Mouse (Mus musculus): ENCODE measurements at regions not wholly inside any gene's neighbourhood (a gene's known extent, or its start where the extent isn't known, plus 50 kb on each side); places are given as distances from the start of the nearest gene placed in this dataset.

DNA sequence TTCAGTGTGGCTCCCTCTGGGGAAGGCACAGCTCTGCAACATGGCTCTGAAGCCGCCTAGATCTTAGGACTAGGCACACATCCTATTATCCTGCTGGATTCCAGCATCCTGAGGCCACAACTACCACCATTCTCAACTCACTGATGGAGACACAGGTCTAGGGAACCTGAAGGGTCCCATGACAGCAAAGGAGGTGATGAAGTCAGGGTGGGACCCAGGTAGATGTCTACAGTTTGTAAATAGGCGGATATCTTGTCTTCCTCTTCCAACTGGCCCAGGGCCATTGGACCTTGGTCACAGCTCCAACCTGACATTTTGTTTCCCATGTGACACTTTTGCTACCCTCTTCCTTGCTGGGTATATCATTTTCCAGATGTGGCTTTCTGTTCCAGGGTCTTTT is 106.4 kb downstream of the Vapb start:
- no peaks in the 10 kb centered on the region for H3K36me3 ChIP-seq (replicated peaks)
- no peaks in the 10 kb centered on the region for H3K4me1 ChIP-seq (ENCODE audit: insufficient read depth, low read depth, low read length)
- H3K9me3 ChIP-seq (replicated peaks): peaks cover 64% of the 10 kb centered on the region
- DNase-seq (ENCODE audit: low spot score) (no peak), ATAC-seq (ENCODE audit: extremely low read depth, insufficient number of reproducible peaks, low FRiP score, poor library complexity, severe bottlenecking) (no peak)
- H3K27me3 ChIP-seq (ENCODE audit: insufficient read depth, low read length): no peaks in the 10 kb centered on the region
- no peak overlapping the region for H3K4me3 ChIP-seq (ENCODE audit: low read depth, low read length)
- TF ChIP-seq GATA1 (IDR thresholded peaks at IDR 0.05; ENCODE audit: borderline replicate concordance, low read length): no peak
- no peak for TF ChIP-seq TAL1 (conservative IDR thresholded peaks at IDR 0.05; ENCODE audit: low read depth, low read length)
- TF ChIP-seq GATA2 (IDR thresholded peaks at IDR 0.05; ENCODE audit: borderline replicate concordance, low read depth, low read length): no peak
- no peak for TF ChIP-seq CTCF (IDR thresholded peaks at IDR 0.05; ENCODE audit: low read depth, low read length)
- TF ChIP-seq POLR2AphosphoS5 (IDR thresholded peaks at IDR 0.05; ENCODE audit: insufficient replicate concordance, low read depth, low read length): no peak

DNA sequence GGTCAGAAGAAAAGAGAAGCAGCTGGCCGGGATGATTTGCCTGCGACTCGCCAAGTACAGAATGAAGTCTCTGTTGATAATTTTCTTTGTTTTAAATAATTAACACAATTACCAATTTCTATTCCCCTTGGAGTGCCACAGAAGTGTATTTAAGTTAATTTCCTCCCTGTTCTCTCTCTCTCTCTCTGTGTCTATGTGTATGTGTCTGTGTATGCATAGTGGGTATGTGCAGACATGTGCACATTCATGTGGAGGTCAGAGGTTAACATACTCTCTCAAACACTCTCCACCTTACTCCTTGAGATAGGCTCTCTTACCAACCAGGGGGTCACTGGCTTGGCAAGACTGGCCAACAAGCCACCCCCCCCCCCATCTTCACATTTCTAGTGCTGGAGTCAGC is 107.2 kb downstream of the Vapb start:
- Histone ChIP-seq H3K9me3 (replicated peaks) (peaks cover 70% of the 10 kb centered on the region), H3K4me1 (ENCODE audit: insufficient read depth, low read depth, low read length) (no peaks in the 10 kb centered on the region), H3K27me3 (ENCODE audit: insufficient read depth, low read length) (no peaks in the 10 kb centered on the region), H3K36me3 (replicated peaks) (no peaks in the 10 kb centered on the region), H3K4me3 (ENCODE audit: low read depth, low read length) (no peak overlapping the region)
- no peak for ATAC-seq (ENCODE audit: extremely low read depth, insufficient number of reproducible peaks, low FRiP score, poor library complexity, severe bottlenecking)
- DNase-seq (ENCODE audit: low spot score): no peak
- TF ChIP-seq GATA1 (IDR thresholded peaks at IDR 0.05; ENCODE audit: borderline replicate concordance, low read length): no peak
- no peak for TF ChIP-seq CTCF (IDR thresholded peaks at IDR 0.05; ENCODE audit: low read depth, low read length)
- TF ChIP-seq TAL1 (conservative IDR thresholded peaks at IDR 0.05; ENCODE audit: low read depth, low read length): no peak
- no peak for TF ChIP-seq POLR2AphosphoS5 (IDR thresholded peaks at IDR 0.05; ENCODE audit: insufficient replicate concordance, low read depth, low read length)

DNA sequence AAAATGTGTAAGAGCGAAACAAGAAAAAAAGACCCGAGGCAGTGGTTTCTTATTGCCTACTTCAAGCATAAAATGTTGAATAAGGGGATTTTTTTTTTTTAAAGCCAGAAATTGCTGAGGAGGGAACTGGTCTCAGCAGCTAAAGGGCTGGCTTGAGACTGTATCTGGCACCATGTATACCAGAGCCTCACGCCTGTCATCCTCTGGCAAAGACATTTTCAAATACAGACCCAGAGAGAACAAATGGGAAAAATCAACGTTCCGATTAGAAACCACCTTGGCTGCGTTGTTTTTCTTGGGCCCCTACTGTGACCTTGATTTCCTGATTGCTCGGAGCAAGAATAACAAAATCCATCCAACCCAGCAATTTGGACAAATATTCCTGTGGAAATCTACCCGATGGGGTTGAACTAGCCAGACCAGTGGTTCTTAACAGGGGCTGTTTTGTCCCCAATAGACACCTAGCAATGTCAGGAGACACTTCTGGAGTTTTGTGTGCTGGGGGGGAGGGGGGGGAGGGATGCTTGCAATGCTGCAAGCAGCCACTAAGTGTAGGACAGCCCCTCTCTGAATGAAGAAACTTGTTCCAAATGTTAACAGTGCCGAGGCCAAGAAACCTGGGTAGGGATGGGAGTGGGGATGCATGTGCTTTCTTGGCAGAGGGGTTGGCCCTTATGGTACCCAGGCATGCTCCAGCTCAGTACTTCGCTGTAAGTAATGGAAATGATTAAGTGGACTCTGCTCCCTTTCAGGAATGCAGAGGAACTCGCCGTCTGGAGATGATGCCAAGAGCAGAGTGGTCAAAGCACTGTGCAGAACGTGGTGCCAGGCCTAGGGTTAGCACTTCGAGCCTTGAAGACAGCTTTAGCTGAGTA is 108.1 kb downstream of the Vapb start:
- TF ChIP-seq POLR2AphosphoS5 (IDR thresholded peaks at IDR 0.05; ENCODE audit: insufficient replicate concordance, low read depth, low read length) (no peak), GATA2 (IDR thresholded peaks at IDR 0.05; ENCODE audit: borderline replicate concordance, low read depth, low read length) (no peak), GATA1 (IDR thresholded peaks at IDR 0.05; ENCODE audit: borderline replicate concordance, low read length) (no peak)

DNA sequence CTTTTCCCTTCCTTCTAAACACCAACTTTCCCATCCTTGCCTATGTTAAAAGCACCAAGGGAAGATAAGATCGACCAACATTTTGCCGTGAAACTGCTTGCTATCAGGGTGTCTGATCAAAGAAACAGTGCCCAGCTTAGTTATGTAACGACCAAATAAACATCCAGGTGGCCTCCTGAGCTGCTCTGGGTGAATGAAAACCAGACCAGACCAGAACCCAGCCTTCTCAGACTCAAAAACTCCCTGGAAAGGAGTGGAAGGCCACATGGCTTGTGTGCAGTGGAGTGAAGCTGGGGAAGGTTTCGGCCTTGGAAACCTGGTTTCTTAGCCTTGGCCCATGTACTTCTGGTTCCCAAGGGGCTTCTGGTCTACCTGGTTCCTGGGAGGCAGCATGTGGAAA is 113.7 kb downstream of the Vapb start:
- Histone ChIP-seq H3K36me3 (replicated peaks) (no peaks in the 10 kb centered on the region), H3K27me3 (ENCODE audit: insufficient read depth, low read length) (no peaks in the 10 kb centered on the region), H3K4me3 (ENCODE audit: low read depth, low read length) (no peak overlapping the region), H3K4me1 (ENCODE audit: insufficient read depth, low read depth, low read length) (no peaks in the 10 kb centered on the region), H3K9me3 (replicated peaks) (peaks cover 76% of the 10 kb centered on the region)
- TF ChIP-seq CTCF (IDR thresholded peaks at IDR 0.05; ENCODE audit: low read depth, low read length) (no peak), GATA2 (IDR thresholded peaks at IDR 0.05; ENCODE audit: borderline replicate concordance, low read depth, low read length) (no peak), POLR2AphosphoS5 (IDR thresholded peaks at IDR 0.05; ENCODE audit: insufficient replicate concordance, low read depth, low read length) (no peak), GATA1 (IDR thresholded peaks at IDR 0.05; ENCODE audit: borderline replicate concordance, low read length) (no peak), TAL1 (conservative IDR thresholded peaks at IDR 0.05; ENCODE audit: low read depth, low read length) (no peak)
- no peak for ATAC-seq (ENCODE audit: extremely low read depth, insufficient number of reproducible peaks, low FRiP score, poor library complexity, severe bottlenecking)
- DNase-seq (ENCODE audit: low spot score): no peak

More for the DNA sequence above, 108.1 kb downstream of the Vapb start:
- peaks cover 77% of the 10 kb centered on the region for H3K9me3 ChIP-seq (replicated peaks)
- H3K4me1 ChIP-seq (ENCODE audit: insufficient read depth, low read depth, low read length): no peaks in the 10 kb centered on the region
- no peaks in the 10 kb centered on the region for H3K36me3 ChIP-seq (replicated peaks)
- H3K4me3 ChIP-seq (ENCODE audit: low read depth, low read length): no peak overlapping the region
- ATAC-seq (ENCODE audit: extremely low read depth, insufficient number of reproducible peaks, low FRiP score, poor library complexity, severe bottlenecking): no peak
- no peak for DNase-seq (ENCODE audit: low spot score)
- no peaks in the 10 kb centered on the region for H3K27me3 ChIP-seq (ENCODE audit: insufficient read depth, low read length)

DNA sequence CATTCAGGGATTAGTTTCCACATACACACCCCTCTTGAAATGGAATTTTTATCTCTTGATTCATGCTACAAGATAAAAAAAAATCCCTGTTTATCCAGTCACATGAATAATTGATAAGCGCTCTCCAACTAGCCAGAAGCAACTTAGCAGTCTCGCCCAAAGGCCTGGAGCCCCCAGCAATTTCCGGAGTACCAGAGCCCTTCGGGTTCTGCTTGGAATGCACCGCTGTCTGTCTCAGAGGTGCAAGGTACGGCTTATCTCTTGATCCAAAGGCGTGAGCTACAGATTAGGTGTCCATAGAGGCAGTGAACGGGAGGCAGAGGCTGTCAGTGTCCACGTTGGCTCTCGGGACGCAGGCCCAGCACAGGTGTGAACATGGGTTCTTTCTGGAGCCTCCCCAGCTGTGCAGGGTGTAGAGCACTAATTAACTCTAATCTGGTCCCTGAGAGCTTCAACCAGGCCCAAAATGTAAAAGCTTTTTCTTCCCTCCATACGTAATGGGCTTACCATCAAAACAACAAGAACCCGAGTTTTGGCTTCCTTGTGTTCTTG is 116.9 kb downstream of the Vapb start:
- no peak overlapping the region for H3K4me3 ChIP-seq (ENCODE audit: low read depth, low read length)
- DNase-seq (ENCODE audit: low spot score) (no peak), ATAC-seq (ENCODE audit: extremely low read depth, insufficient number of reproducible peaks, low FRiP score, poor library complexity, severe bottlenecking) (no peak)
- H3K9me3 ChIP-seq (replicated peaks): peaks cover 65% of the 10 kb centered on the region
- TF ChIP-seq CTCF (IDR thresholded peaks at IDR 0.05; ENCODE audit: low read depth, low read length): no peak
- no peak for TF ChIP-seq TAL1 (conservative IDR thresholded peaks at IDR 0.05; ENCODE audit: low read depth, low read length)
- TF ChIP-seq GATA1 (IDR thresholded peaks at IDR 0.05; ENCODE audit: borderline replicate concordance, low read length): no peak
- TF ChIP-seq GATA2 (IDR thresholded peaks at IDR 0.05; ENCODE audit: borderline replicate concordance, low read depth, low read length): no peak
- no peak for TF ChIP-seq POLR2AphosphoS5 (IDR thresholded peaks at IDR 0.05; ENCODE audit: insufficient replicate concordance, low read depth, low read length)
- no peaks in the 10 kb centered on the region for H3K27me3 ChIP-seq (ENCODE audit: insufficient read depth, low read length)
- H3K36me3 ChIP-seq (replicated peaks): no peaks in the 10 kb centered on the region
- H3K4me1 ChIP-seq (ENCODE audit: insufficient read depth, low read depth, low read length): no peaks in the 10 kb centered on the region

DNA sequence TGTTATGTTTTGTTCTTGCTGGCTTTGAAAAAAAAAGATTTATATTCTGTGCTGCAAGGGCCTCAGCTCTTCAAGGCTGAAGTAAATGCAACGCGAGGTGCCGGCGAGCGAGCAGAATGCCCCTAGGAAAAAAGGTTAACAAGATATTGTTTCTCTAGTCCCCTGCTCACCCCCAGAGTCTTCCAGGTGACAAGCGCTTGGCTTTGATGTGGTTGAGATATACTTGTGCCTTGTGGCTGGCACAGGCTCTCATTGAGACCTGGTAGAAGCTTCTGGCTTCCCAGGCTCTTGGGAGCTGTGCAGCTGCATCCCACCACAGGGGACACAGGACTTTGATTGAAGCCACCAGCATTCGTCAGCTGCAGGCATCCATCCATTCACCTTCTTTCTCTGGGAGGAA is 117.5 kb downstream of the Vapb start:
- no peaks in the 10 kb centered on the region for H3K27me3 ChIP-seq (ENCODE audit: insufficient read depth, low read length)
- DNase-seq (ENCODE audit: low spot score): no peak
- no peaks in the 10 kb centered on the region for H3K4me1 ChIP-seq (ENCODE audit: insufficient read depth, low read depth, low read length)
- no peak overlapping the region for H3K4me3 ChIP-seq (ENCODE audit: low read depth, low read length)
- H3K9me3 ChIP-seq (replicated peaks): peaks cover 59% of the 10 kb centered on the region
- H3K36me3 ChIP-seq (replicated peaks): no peaks in the 10 kb centered on the region
- no peak for ATAC-seq (ENCODE audit: extremely low read depth, insufficient number of reproducible peaks, low FRiP score, poor library complexity, severe bottlenecking)
- TF ChIP-seq POLR2AphosphoS5 (IDR thresholded peaks at IDR 0.05; ENCODE audit: insufficient replicate concordance, low read depth, low read length) (no peak), CTCF (IDR thresholded peaks at IDR 0.05; ENCODE audit: low read depth, low read length) (no peak), GATA1 (IDR thresholded peaks at IDR 0.05; ENCODE audit: borderline replicate concordance, low read length) (no peak), GATA2 (IDR thresholded peaks at IDR 0.05; ENCODE audit: borderline replicate concordance, low read depth, low read length) (no peak), TAL1 (conservative IDR thresholded peaks at IDR 0.05; ENCODE audit: low read depth, low read length) (no peak)
